Mouse (Mus musculus) lung, postnatal 25 days (tissue): Measurements from ENCODE around the gene Rph3a.
"Not testable (repeated sequence)": the region's sequence is repeated elsewhere in the genome, so short reads cannot be mapped to it uniquely, and the experiment has no call there.

Source experiments
- DNase-seq: peaks from one replicate; pipeline ENCODE4 v3.0.0; 2022; ENCODE audit warnings: low spot score

Rph3a gene

GRCm38 (mm10) chr5:120974522-120974921 lies 35.4 kb downstream of the Rph3a start:
- DNase-seq, result no peak

DNA sequence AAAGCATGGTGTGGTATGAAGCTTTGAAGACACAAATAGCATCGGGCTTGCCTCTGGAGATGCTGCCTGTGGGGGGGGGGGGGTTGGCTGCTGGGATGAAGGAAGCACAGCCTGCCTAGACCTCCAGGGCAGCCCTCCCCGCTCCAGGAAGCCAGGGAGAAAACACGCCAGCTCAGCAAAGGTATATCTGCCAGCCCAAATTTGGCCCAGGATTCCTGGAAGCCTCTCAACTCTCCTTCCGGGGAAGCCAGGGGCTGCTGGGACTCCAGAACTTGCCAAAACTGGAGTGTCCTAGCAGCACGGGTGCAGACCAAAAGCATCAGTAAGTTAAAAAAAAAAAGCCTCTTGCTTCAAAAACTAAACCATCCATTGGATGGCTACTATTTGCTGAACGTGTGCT lies 37.6 kb downstream of the Rph3a start:
- no peak for DNase-seq

- no peak for DNase-seq
Measured at GRCm38 (mm10) chr5:120971326-120971725, 38.6 kb downstream of the Rph3a start.

GRCm38 (mm10) chr5:120969703-120970102 lies 40.2 kb downstream of the Rph3a start:
- no peak for DNase-seq

DNA sequence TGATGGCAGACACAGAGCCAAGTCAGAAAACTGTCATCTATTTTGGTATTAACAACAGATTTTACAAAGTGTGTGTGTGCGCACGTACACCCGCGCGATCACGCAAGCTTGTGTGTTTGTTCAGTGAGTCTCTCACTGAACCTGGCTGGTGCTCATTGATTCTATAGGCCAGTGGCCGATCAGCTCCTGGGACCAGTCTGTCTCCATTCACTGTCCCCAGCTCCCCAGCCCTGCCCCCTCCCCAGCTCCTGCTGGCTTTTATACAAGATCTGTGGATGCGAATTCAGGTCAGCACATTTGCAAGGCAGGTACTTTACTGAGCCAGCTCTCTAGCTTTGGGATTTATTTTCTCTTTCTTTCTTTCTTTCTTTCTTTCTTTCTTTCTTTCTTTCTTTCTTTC lies 41.1 kb downstream of the Rph3a start:
- no peak for DNase-seq

DNA sequence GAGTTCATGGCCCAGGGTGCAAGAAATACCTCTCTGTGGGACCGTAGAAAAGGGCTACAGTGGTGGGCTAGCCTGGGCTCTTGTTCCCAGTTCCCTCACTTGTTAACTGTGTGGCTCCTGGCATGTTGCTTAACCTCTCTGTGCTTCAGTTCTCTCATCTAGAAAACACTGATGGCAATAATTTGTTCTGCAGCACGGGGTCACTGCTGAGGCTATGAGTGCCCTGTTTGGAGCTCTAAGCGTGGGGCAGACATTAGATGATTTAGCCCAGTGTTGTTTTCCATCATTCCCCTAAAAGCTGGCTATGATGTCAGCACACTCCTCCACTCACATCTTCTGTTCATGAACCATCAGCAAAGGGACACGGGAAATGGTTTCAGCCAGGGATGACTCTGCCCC lies 41.8 kb downstream of the Rph3a start:
- DNase-seq, result no peak

- no peak for DNase-seq
Measured at GRCm38 (mm10) chr5:120967355-120968133, 42.3 kb downstream of the Rph3a start.

DNA sequence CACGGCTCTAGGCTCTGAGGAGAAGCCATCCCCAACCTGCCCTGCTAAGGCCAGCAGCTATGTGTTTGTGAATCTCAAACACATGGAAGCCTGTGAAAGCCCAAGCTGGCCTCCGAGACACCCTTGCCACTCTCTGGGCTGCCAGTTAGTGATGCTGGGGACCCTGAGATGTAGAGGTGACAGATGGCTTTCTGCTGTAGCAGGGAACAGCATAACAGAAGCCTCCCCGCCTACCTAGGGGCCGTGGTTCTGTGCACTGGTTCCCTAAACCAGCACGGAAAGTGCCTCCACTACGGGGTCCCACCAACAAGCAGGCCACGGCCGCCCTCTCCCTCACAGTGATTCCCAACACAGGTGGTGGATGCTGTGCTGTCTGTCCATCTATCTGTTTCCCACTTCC lies 43.0 kb downstream of the Rph3a start:
- DNase-seq, result no peak

GRCm38 (mm10) chr5:120966156-120966555 lies 43.7 kb downstream of the Rph3a start:
- no peak for DNase-seq

GRCm38 (mm10) chr5:120961004-120961403 lies 48.9 kb downstream of the Rph3a start:
- DNase-seq, result no peak

DNA sequence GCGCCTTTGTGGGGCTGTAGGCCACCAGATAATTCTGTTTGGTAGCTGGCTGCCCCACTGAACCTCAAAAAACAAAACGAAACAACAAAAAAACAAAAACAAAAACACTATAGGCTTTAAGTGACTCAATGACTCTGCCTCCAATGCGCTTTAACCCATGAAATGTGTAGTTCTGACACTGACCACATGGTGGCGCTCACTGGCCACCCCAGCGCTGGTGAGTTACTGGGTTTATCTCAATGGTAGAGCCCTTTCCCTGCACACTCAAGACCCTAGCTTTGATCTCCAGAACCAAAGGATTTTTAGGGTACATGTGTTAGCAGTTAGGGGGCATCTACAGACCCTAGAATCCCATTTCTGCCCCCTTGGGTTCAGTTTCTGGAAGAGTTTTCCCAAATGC lies 55.9 kb downstream of the Rph3a start:
- no peak for DNase-seq

- no peak for DNase-seq
Measured at GRCm38 (mm10) chr5:120952242-120952770, 57.6 kb downstream of the Rph3a start.

DNA sequence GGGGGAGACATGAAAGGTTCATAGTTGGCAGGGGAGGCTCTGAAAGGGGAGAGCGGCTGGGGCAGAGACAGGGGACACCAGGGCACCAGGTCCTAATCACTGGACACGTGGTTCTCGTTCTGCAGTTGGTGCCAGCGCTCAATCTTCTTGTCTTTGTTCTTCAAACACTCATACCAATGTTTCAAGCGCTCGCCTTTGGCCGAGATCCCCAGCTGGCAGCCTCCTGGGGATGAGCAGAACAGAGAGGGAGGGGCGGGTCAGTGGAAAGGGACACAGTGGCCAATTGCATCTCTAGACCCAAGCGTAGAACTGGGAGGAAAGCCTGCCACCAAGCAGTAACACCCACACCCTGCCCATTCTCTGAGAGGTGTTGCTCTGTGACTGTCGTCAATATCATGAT lies 67.8 kb downstream of the Rph3a start:
- no peak for DNase-seq

GRCm38 (mm10) chr5:120938586-120938985 lies 71.3 kb downstream of the Rph3a start:
- no peak for DNase-seq

DNA sequence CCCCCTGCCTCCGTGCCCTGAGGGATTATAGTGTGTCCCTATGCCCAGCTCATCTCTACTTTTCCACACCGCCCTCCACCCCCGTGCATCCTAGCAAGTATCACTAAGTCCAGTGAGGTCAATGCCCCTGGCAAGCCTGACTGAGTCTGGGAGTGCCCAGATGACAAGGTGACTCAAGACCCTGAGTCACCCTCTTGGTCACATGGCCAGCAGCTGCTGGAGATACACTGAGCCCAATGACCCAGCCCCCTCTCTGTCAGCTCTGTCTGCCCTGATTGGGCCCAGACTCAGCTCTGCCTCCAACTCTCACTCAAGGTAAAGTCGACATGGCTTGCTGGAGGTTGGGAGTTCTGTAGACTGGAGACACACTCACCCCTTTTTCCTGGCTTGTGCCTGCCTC lies 72.1 kb downstream of the Rph3a start:
- no peak for DNase-seq

DNA sequence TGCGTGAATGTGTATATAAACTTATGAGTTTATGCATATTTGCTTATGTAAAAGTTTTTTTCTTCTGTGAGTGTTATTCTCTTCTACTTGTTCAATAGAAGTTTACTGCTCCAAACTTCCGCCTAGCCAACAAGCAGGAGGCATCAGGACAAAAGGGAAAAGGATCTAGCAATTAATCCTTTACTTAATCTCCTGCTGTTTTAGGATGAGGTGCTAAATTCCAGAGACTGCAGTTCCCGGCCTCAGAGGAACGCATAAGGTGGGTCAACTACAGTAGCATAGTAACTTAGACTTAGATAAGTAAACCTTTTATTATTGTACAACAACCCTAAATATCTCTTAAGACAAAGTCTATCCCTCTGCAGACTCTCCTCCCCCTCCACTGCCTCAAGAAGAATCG lies 75.9 kb downstream of the Rph3a start:
- no peak for DNase-seq

DNA sequence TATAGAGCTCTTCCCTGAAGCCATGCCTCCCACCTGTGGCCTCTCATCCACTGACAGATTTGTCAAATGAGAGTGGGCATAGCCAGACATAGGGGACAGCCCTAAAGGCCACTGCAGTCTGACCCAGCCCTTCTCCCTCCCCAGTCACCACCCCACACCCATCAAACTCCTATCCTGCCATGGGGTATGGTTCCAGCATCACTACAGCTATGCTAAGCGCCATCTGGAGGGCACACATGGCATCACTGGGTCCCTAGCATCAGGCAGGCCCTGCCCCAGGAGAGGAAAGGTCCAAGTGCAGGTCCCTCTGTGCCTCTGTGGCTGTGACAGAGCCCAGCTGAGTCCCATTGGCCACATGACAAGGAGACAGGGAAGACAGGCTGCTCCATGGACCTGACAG lies 82.9 kb downstream of the Rph3a start:
- no peak for DNase-seq

- not testable (repeated sequence) for DNase-seq
Measured at GRCm38 (mm10) chr5:120926311-120926710, 83.6 kb downstream of the Rph3a start.

DNA sequence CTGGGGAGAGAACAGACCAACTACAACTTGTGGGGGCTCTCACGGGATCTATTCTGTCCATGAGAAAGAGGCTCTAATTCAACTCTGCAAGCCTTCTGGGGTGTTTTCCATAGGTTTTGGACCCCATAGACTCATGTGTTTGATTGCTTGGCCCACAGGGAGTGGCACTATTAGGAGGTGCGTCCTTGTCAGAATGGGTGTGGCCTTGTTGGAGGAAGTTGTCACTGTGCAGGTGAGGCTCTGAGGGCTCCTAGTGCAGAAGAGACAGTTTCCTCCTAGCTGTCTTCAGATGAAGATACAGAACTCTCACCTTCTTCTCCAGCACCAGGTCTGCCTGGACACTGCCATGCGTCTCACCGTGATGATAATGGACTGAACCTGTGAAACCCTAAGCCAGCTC lies 85.4 kb downstream of the Rph3a start:
- not testable (repeated sequence) for DNase-seq

DNA sequence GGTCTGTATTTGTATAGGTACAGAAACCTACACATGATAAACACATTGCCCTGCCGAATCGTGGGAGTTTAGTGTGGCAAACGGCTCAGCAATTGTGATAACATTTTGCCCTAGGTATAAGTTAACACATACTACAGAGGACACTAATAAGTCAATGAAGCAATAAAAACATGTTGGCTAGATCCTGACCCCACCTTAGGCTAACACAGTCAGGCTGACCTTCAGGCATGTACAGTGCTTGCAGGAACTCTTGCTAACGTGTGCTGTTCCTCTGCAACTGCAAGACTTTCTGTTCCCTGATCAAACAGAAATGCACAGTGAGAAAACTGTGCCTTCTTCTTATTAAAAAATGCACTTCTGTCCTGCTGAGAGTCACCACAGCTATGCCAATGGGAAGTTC lies 85.9 kb downstream of the Rph3a start:
- no peak for DNase-seq

- no peak for DNase-seq
Measured at GRCm38 (mm10) chr5:120920296-120920695, 89.6 kb downstream of the Rph3a start.

DNA sequence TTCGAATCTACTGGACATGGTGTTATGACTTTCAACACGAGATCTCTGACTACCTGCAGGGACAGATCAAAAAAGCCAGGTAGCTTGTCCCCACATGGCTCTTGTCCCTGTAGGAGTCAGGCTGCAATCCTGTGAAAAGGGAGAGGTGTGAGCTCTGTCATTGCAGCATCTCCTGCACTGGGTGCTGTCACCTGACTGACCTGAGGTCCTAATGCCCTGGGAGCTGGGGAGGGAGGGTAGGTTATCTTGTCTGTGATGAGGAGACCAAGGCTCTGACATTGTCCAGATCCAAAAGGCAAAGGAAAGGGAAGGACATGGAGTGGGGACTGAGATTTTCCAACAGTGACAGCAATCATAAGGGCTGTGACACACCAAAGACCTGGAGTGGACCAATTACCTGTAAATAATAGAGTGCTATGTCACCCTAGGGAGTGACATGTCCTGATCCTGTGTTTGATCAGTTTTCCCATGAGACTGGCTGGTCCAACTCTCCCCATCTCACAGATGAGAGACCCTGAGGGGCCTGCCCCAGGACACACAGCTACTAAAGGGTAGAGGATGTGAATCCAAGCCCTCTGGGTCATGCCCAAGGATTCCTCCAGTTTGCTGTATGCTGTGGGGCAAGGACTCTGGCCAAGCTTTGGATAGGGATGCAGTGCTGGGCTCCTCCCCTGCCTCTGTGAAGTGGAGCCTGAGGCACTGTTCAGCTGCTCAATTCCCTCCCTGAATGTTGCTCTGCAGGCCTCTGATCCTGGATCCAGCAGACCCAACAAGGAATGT lies 90.5 kb downstream of the Rph3a start:
- DNase-seq, result not testable (repeated sequence)

- DNase-seq, result not testable (repeated sequence)
Measured at GRCm38 (mm10) chr5:120914204-120914603, 95.7 kb downstream of the Rph3a start, which contains the start of gene Oas1d. Gene Oas1d (plus strand): TSS chr5:120914536.
